Mouse (Mus musculus): ENCODE measurements around the gene Kcnc1. TPM values are rescaled to one million over a fixed set of nuclear protein-coding genes. Genes with fewer than 3 reads are reported as not detected.

The Kcnc1 gene
- polyA plus RNA-seq (2012; ENCODE audit: low replicate concordance) = 1.2 and 3.5 TPM in 2 replicates

GRCm38 (mm10) chr7:46396231-46396927, at the start of gene Kcnc1:
TSS of gene Kcnc1 (plus strand) at chr7:46396497.

GRCm38 (mm10) chr7:46376172-46377007, 19.9 kb upstream of the Kcnc1 start, which contains the start of gene Myod1:
TSS of gene Myod1 (plus strand) at chr7:46376474.

Other genes with a start within 250 kb of the Kcnc1 start
- 0.25 TPM in 1 of 2 replicates, not detected in the other for gene Abcc8, start 216.5 kb upstream of the Kcnc1 start, polyA plus RNA-seq (2012; ENCODE audit: low replicate concordance)
- not detected in 2 replicates for gene Ush1c, start 158.0 kb upstream of the Kcnc1 start, polyA plus RNA-seq (2012; ENCODE audit: low replicate concordance)
- not detected in 2 replicates for gene Otog, start 155.5 kb upstream of the Kcnc1 start, polyA plus RNA-seq (2012; ENCODE audit: low replicate concordance)
- 0.10 TPM in 1 of 2 replicates, not detected in the other for gene Myod1, start 20.0 kb upstream of the Kcnc1 start, polyA plus RNA-seq (2012; ENCODE audit: low replicate concordance)
- gene Sergef, start 243.3 kb downstream of the Kcnc1 start, polyA plus RNA-seq (2012; ENCODE audit: low replicate concordance) = 1.5 and 3.6 TPM in 2 replicates

Data from hematopoietic multipotent progenitor cell, adult 10-12 weeks (in vitro differentiated cells).